Mouse (Mus musculus): Measurements from ENCODE around the gene 1700020D05Rik. TPM values are rescaled to one million over a fixed set of nuclear protein-coding genes. Genes with fewer than 3 reads are reported as not detected.
"Not testable (repeated sequence)": the region's sequence is repeated elsewhere in the genome, so short reads cannot be mapped to it uniquely, and the experiment has no call there.

1700020D05Rik gene
- total RNA-seq, 2 experiments from 2014 or later: 2.8 TPM; not detected in 1

DNA sequence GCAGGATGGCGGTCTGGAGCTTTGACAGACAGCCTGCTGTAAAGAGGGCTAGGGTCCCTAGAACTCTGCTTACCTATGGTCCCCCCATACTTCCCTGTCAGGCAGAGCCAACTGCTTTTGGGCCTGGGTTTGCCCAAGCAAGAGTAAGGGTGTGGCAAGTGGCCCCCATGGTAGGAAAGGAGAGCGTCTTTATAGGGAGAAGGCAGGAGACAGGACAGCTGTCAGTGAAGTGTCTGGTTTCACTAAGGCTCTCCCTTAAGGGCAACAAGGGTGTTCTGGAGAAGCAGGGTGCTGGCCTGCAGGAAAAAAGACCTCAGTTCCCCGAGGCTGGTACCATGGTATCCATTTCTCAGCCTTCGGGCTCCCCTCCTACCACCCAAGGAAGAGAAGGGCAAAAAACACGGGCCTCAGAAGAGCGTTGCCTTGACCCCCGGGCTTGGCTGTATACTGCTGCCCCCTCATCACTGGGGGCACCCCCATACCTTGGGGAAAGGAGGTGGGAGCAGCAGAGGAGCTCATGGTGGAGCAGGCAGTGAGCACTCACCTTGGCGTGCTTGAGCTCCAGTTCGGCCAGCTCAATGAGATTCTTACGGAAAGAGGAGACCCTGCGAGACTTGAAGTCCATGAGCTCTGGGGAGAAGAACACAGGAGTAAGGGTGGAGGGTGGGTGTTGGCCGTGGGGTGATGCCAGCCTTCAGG, 8.1 kb downstream of the 1700020D05Rik start:
- ATAC-seq (replicated peaks; ENCODE audit: poor library complexity, severe bottlenecking): no peak

GRCm38 (mm10) chr19:5494314-5494713, 9.3 kb downstream of the 1700020D05Rik start:
- no peak for ATAC-seq (replicated peaks; ENCODE audit: poor library complexity, severe bottlenecking)

DNA sequence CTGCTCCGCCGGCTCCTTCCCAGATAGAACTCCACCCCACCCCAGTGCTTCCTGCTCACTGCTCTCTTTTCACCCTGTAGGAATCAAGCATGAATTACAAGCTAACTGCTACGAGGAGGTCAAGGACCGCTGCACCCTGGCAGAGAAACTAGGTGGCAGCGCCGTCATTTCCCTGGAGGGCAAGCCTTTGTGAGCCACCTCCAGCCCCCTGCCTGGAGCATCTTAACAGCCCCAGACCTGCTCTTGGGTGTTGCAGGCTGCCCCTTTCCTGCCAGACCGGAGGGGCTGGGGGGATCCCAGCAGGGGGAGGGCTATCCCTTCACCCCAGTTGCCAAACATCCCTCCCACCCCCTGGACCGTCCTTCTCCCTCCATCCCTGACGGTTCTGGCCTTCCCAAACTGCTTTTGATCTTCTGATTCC, 10.3 kb downstream of the 1700020D05Rik start:
- ATAC-seq (replicated peaks; ENCODE audit: poor library complexity, severe bottlenecking): not testable (repeated sequence)

GRCm38 (mm10) chr19:5492641-5493040, 10.9 kb downstream of the 1700020D05Rik start:
- ATAC-seq (replicated peaks; ENCODE audit: poor library complexity, severe bottlenecking): no peak

DNA sequence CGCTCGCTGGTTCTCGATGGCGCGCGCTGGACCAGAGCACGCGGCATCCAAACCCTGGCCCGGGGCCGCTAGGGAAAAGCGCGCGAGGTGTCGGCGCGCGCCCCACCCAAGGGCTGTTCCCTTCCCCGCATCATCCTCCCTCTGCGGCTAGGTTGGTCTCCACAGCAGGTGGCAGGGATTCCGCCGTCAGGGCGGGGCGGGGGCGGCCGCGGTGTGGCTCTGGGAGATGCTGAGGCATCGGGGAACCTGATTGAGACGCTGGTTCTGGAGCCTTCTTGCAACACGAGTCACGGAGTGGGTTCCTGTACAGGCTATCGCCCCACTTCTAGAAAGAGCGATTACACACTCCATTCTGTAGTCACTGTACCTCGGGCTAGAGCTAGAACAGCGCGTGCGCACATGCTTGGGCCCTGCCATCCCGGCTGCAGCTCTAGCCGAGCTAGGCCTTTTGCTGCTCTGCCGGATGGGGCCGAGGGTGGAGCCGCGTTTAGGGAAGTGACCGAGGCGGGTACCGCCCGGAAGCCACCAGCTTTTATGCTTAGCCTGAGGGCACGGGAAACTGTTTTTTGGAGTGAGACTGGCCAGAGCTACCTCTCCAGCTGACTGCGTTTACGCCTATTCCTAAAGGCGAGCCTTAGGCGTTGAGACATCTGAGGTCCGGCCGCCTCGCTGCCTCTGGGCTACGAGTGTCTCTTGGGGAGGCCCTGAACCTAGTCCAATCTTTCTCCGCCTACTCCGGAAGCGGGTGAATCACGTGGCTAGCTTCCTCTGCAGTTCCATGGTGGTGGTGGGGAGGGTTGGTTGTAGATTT, 12.5 kb downstream of the 1700020D05Rik start:
- ATAC-seq (replicated peaks; ENCODE audit: poor library complexity, severe bottlenecking): peak; percentile 31

DNA sequence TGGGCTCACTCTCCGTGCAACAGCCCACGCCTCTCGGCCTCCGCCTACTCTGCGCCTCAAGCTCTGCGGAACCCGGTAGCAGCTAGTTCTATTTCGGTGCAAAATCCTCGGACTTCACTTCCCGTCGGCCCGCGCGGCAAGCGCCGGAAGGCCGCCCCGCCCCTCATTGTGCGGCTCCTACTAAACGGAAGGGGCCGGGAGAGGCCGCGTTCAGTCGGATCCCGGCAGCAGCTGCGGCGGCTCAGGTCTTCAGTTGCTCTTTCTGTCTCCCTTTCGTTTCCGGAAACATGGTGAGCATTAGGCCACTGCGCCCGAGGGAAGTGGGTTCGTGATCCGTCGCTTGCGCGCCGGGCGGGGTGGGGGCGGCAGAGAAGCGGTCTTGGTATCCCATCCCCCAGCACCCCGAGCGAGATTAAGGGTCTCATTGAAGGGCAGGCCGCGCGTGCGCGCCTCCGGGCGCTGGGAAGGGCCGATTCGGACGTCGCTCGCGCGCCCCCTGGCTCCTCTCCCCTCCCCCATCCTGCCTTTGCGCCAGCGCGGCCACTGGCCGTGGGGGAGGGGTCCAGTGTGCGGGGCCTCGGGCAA, 13.2 kb downstream of the 1700020D05Rik start, which contains the start of gene Cfl1:
TSS of gene Cfl1 (plus strand) at position 143 of the 585 bp plus-strand sequence.
- ATAC-seq (replicated peaks; ENCODE audit: poor library complexity, severe bottlenecking): peak; percentile 44

DNA sequence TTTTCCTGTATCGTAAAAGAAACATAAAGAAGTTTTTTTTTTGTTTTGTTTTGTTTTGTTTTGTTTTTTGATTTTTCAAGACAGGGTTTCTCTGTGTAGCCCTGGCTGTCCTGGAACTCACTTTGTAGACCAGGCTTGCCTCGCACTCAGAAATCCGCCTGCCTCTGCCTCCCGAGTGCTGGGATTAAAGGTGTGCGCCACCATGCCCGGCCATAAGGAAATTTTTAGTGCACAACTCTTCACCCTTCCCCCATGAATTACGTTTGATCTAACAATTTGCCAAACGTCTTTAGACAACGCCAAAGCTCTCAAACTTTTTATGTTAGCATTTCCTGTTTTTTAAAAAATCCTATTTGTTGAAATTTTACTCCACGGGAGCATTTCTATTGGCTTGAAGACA, 13.9 kb downstream of the 1700020D05Rik start:
- not testable (repeated sequence) for ATAC-seq (replicated peaks; ENCODE audit: poor library complexity, severe bottlenecking)

- ATAC-seq (replicated peaks; ENCODE audit: poor library complexity, severe bottlenecking): peak; percentile 51
Measured at GRCm38 (mm10) chr19:5488878-5489571, 14.6 kb downstream of the 1700020D05Rik start.

DNA sequence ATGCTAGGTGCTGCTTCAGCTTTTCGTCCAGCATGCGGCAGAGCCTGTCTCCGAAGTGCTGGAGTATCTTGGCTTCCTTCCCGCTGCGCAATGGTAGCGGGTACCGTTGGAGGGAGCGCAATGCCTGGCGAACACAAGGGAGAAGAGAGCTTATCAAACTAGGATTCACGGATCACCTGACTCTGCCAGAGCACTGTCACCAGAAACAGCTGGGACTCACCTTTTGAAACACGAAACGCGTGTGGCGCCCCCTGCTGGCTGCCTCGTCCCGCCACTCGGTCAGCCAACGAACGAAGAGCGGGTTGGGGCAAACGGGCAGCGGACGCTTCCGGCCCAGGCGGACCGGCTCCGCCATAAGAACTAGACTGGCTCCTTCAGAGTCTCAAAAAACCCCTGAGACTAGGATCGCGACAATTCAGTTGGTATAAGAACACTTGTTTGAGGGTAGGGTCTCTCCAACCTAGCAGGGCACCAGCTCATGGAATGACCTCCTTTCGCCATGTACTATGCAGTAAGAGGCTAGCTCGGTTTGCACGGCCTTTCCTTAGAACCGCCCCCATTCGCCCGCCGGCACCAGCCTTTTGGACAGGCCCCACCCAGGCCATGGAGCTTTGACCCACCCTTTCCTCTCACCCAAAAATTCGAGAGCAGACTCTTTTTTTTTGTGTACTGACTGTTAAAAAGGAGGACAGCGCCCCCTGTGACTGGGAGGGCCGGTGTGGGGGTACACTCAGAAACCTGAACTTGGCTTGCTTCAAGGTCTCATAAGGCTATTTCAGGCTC, 15.6 kb downstream of the 1700020D05Rik start, which contains the start of gene Mus81:
TSS of gene Mus81 (minus strand) at position 635 of the 783 bp plus-strand sequence.
- ATAC-seq (replicated peaks; ENCODE audit: poor library complexity, severe bottlenecking): peak; percentile 29

GRCm38 (mm10) chr19:5486771-5487170, 16.8 kb downstream of the 1700020D05Rik start:
- ATAC-seq (replicated peaks; ENCODE audit: poor library complexity, severe bottlenecking): no peak

DNA sequence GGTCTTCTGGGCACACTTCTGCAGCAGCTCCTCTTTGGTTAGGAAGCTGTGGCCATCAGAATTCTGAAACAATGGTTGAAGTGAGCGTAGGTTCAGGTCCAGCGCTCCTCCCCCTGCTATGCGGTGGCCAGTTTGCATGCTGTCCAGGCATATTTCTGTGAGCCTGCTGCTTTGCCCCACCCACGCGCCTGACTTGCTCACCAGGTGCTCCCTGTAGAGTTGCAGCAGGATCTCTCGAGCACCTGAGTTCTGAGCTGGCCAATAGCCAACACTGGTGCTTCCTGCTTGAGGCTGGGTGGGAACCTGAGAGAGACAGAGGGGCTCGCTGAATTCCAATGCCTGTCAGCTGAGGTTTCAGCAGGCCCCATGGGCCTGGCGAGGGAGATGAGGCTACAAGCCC, 17.3 kb downstream of the 1700020D05Rik start:
- ATAC-seq (replicated peaks; ENCODE audit: poor library complexity, severe bottlenecking): no peak

- ATAC-seq (replicated peaks; ENCODE audit: poor library complexity, severe bottlenecking): no peak
Measured at GRCm38 (mm10) chr19:5485821-5486220, 17.8 kb downstream of the 1700020D05Rik start.

- ATAC-seq (replicated peaks; ENCODE audit: poor library complexity, severe bottlenecking): no peak
Measured at GRCm38 (mm10) chr19:5485371-5485770, 18.2 kb downstream of the 1700020D05Rik start.

DNA sequence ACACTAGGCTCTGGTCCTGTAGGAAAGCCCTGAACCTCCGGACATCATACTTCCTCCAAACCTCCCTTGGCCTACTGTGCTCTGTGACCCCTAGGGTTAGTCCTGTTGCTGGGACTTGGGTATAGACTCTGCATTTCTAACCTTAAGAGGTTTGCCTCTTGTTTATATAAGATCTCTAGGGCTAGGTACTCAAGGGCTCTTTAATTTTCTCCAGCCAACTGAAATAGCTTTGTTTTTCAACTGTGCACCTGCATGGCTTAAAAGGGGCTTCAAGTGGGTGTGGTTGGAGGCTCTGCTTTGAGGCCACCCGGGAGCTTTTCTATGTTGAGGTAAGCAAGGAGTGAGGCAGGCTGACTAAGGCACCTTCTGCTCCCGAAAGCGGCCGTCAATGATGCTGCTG, 19.1 kb downstream of the 1700020D05Rik start:
- no peak for ATAC-seq (replicated peaks; ENCODE audit: poor library complexity, severe bottlenecking)

- no peak for ATAC-seq (replicated peaks; ENCODE audit: poor library complexity, severe bottlenecking)
Measured at GRCm38 (mm10) chr19:5483386-5484359, 19.9 kb downstream of the 1700020D05Rik start.

DNA sequence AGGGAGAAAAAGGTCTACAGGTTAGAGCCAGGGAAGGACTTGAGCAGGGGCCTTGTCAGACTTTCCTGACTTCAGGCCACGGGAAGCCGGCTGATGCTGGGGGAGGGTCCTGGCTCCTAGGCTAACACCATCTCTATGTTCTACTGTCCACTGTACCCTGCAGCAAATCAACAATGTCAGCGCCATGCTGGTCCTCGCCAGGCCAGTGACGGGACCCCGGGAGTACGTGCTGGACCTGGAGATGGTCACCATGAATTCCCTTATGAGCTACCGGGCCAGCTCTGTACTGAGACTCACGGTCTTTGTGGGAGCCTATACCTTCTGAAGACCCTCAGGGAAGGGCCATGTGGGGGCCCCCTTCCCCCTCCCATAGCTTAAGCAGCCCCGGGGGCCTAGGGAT, 22.2 kb downstream of the 1700020D05Rik start:
- no peak for ATAC-seq (replicated peaks; ENCODE audit: poor library complexity, severe bottlenecking)

DNA sequence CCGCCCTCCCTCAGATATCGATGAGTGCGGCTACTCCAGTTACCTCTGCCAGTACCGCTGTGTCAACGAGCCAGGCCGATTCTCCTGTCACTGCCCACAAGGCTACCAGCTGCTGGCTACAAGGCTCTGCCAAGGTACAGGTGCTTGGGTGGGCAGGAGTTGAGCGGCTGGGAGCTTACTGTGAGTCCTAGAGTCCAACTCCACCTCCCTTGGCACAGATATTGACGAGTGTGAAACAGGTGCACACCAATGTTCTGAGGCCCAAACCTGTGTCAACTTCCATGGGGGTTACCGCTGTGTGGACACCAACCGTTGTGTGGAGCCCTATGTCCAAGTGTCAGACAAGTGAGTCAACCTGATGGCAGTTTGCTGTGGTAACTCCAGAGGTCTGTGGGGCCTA, 23.6 kb downstream of the 1700020D05Rik start:
- no peak for ATAC-seq (replicated peaks; ENCODE audit: poor library complexity, severe bottlenecking)

GRCm38 (mm10) chr19:5477668-5478300, 25.8 kb downstream of the 1700020D05Rik start:
- no peak for ATAC-seq (replicated peaks; ENCODE audit: poor library complexity, severe bottlenecking)
